Mouse (Mus musculus) limb, embryonic 11.5 days (tissue): Measurements from ENCODE around the gene Ranbp3l. TPM values are rescaled to one million over a fixed set of nuclear protein-coding genes. Genes with fewer than 3 reads are reported as not detected.

Source experiments
- ATAC-seq: fragments of 200-750 bp; cut with Nextera tagmentation; 2 replicates; pipeline ENCODE4 v1.8.0; 2017; ENCODE audit warnings: low read depth; ENCODE audit not compliant: insufficient number of reproducible peaks, low FRiP score, low TSS enrichment
- DNase-seq: peaks from one replicate; pipeline ENCODE4 v3.0.0-alpha.2; 2015; ENCODE audit warnings: low spot score
- H3K27ac ChIP-seq: fragments of 300-500 bp; sonication (generic); replicated peaks from 2 replicates; pipeline ENCODE4 v1.5.1; 2014; ENCODE audit warnings: low read depth, mild to moderate bottlenecking, low read length
- H3K27me3 ChIP-seq: fragments of 300-500 bp; sonication (generic); 2 replicates; pipeline ENCODE4 v1.6.1; 2014; ENCODE audit warnings: mild to moderate bottlenecking, low read length, mixed read lengths; ENCODE audit not compliant: control insufficient read depth, insufficient read depth
- H3K36me3 ChIP-seq: fragments of 300-500 bp; sonication (generic); 2 replicates; pipeline ENCODE4 v1.6.1; 2014; ENCODE audit warnings: mild to moderate bottlenecking, low read length, moderate library complexity, mixed read lengths; ENCODE audit not compliant: control insufficient read depth, insufficient read depth
- H3K4me1 ChIP-seq: fragments of 300-500 bp; sonication (generic); 2 replicates; pipeline ENCODE4 v1.6.1; 2014; ENCODE audit warnings: low read length, mixed read lengths; ENCODE audit not compliant: control insufficient read depth, insufficient read depth
- H3K4me2 ChIP-seq: fragments of 300-500 bp; sonication (generic); 2 replicates; pipeline ENCODE4 v1.6.1; 2014; ENCODE audit warnings: low read depth, mild to moderate bottlenecking, moderate library complexity; ENCODE audit not compliant: severe bottlenecking
- H3K4me3 ChIP-seq: fragments of 300-500 bp; sonication (generic); 2 replicates; pipeline ENCODE4 v1.5.1; 2014; ENCODE audit warnings: low read depth, low read length
- H3K9ac ChIP-seq: fragments of 300-500 bp; sonication (generic); 2 replicates; pipeline ENCODE4 v1.6.1; 2014; ENCODE audit warnings: mild to moderate bottlenecking, low read length
- H3K9me3 ChIP-seq: fragments of 300-500 bp; sonication (generic); 2 replicates; pipeline ENCODE4 v1.6.1; 2016; ENCODE audit warnings: low read length; ENCODE audit not compliant: control insufficient read depth
- WGBS: fragments of 180-500 bp; shearing (Covaris S2); extraction: QIAGEN DNeasy Blood & Tissue Kit; methylation state at CpG from one replicate; pipeline ENCODE4 v1.1.7; 2014; 5-methylcytosine and 5-hydroxymethylcytosine counted together
- polyA plus RNA-seq: library from polyadenylated mRNA; unstranded; fragments of >200 nt; fragmentation: Nextera tagmentation; extraction: Ambion mirVana; gene quantifications from 2 replicates; pipeline ENCODE4 v1.2.1, GENCODE M21; 2014

Ranbp3l gene
- polyA plus RNA-seq = not detected in 2 replicates

- no peaks in the 10 kb centered on the region for H3K27me3 ChIP-seq
- H3K4me2 ChIP-seq = no peak within 1 kb of the TSS
- no peak for DNase-seq
- no peaks in the 10 kb centered on the region for H3K4me1 ChIP-seq
- no peaks in the 10 kb centered on the region for H3K9me3 ChIP-seq
- 67% methylated on average over 18 of the region's 18 CpGs for WGBS
- no peak within 1 kb of the TSS for H3K4me3 ChIP-seq
- no peak within 1 kb of the TSS for H3K27ac ChIP-seq
- H3K9ac ChIP-seq = no peak within 1 kb of the TSS
- no peaks in the 10 kb centered on the region for H3K36me3 ChIP-seq
- ATAC-seq = no peak
Observed at GRCm38 (mm10) chr15:8967573-8968228, at the start of gene Ranbp3l. Gene Ranbp3l (plus strand): TSS chr15:8967949.

GRCm38 (mm10) chr15:8930061-8930460, 37.7 kb upstream of the Ranbp3l start:
- H3K36me3 ChIP-seq = no peaks in the 10 kb centered on the region
- H3K9ac ChIP-seq = no peak overlapping the region
- ATAC-seq (no peak), DNase-seq (no peak)
- no peak overlapping the region for H3K27ac ChIP-seq
- no peaks in the 10 kb centered on the region for H3K9me3 ChIP-seq
- H3K4me1 ChIP-seq = no peaks in the 10 kb centered on the region
- H3K4me3 ChIP-seq = no peak overlapping the region
- no peak overlapping the region for H3K4me2 ChIP-seq
- 82% methylated on average over 1 of the region's 1 CpGs for WGBS
- no peaks in the 10 kb centered on the region for H3K27me3 ChIP-seq

- no peaks in the 10 kb centered on the region for H3K4me1 ChIP-seq
- no peaks in the 10 kb centered on the region for H3K36me3 ChIP-seq
- H3K4me3 ChIP-seq = no peak overlapping the region
- ATAC-seq = no peak
- H3K27ac ChIP-seq = no peak overlapping the region
- H3K9ac ChIP-seq = no peak overlapping the region
- H3K9me3 ChIP-seq = no peaks in the 10 kb centered on the region
- DNase-seq = no peak
- no peaks in the 10 kb centered on the region for H3K27me3 ChIP-seq
- H3K4me2 ChIP-seq = no peak overlapping the region
- 87% methylated on average over 3 of the region's 3 CpGs for WGBS
Observed at GRCm38 (mm10) chr15:8936911-8937310, 30.8 kb upstream of the Ranbp3l start.

- WGBS = 86% methylated on average over 5 of the region's 5 CpGs
- no peak for DNase-seq
- H3K9me3 ChIP-seq = no peaks in the 10 kb centered on the region
- no peaks in the 10 kb centered on the region for H3K27me3 ChIP-seq
- H3K4me2 ChIP-seq = no peak overlapping the region
- no peak overlapping the region for H3K9ac ChIP-seq
- H3K27ac ChIP-seq = no peak overlapping the region
- no peak for ATAC-seq
- H3K4me1 ChIP-seq = no peaks in the 10 kb centered on the region
- H3K36me3 ChIP-seq = no peaks in the 10 kb centered on the region
- no peak overlapping the region for H3K4me3 ChIP-seq
Observed at GRCm38 (mm10) chr15:8940861-8941260, 26.9 kb upstream of the Ranbp3l start.

- Histone ChIP-seq H3K36me3 (no peaks in the 10 kb centered on the region), H3K9me3 (no peaks in the 10 kb centered on the region), H3K4me1 (no peaks in the 10 kb centered on the region), H3K4me3 (no peak overlapping the region), H3K4me2 (no peak overlapping the region), H3K27me3 (no peaks in the 10 kb centered on the region), H3K9ac (no peak overlapping the region), H3K27ac (no peak overlapping the region)
- 79% methylated on average over 4 of the region's 4 CpGs for WGBS
- ATAC-seq = no peak
- DNase-seq = no peak
Observed at GRCm38 (mm10) chr15:8950856-8951255, 16.9 kb upstream of the Ranbp3l start.

GRCm38 (mm10) chr15:8963323-8963722, 4.4 kb upstream of the Ranbp3l start:
- no peaks in the 10 kb centered on the region for H3K4me1 ChIP-seq
- H3K36me3 ChIP-seq = no peaks in the 10 kb centered on the region
- no peak overlapping the region for H3K4me2 ChIP-seq
- no peak overlapping the region for H3K4me3 ChIP-seq
- H3K9me3 ChIP-seq = no peaks in the 10 kb centered on the region
- ATAC-seq = no peak
- no peaks in the 10 kb centered on the region for H3K27me3 ChIP-seq
- no peak overlapping the region for H3K9ac ChIP-seq
- 60% methylated on average over 2 of the region's 2 CpGs for WGBS
- DNase-seq = no peak
- no peak overlapping the region for H3K27ac ChIP-seq

GRCm38 (mm10) chr15:8968229-8968595, 463 bp downstream of the Ranbp3l start:
- H3K9me3 ChIP-seq = no peaks in the 10 kb centered on the region
- 87% methylated on average over 14 of the region's 14 CpGs for WGBS
- no peak overlapping the region for H3K4me3 ChIP-seq
- no peaks in the 10 kb centered on the region for H3K36me3 ChIP-seq
- DNase-seq (no peak), ATAC-seq (no peak)
- no peak overlapping the region for H3K4me2 ChIP-seq
- H3K27me3 ChIP-seq = no peaks in the 10 kb centered on the region
- H3K27ac ChIP-seq = no peak overlapping the region
- no peaks in the 10 kb centered on the region for H3K4me1 ChIP-seq
- no peak overlapping the region for H3K9ac ChIP-seq

GRCm38 (mm10) chr15:8969061-8969635, 1.4 kb downstream of the Ranbp3l start:
- 86% methylated on average over 10 of the region's 10 CpGs for WGBS
- DNase-seq (no peak), ATAC-seq (no peak)
- no peaks in the 10 kb centered on the region for H3K36me3 ChIP-seq
- H3K4me1 ChIP-seq = no peaks in the 10 kb centered on the region
- H3K4me3 ChIP-seq = no peak overlapping the region
- no peak overlapping the region for H3K27ac ChIP-seq
- H3K9me3 ChIP-seq = no peaks in the 10 kb centered on the region
- H3K27me3 ChIP-seq = no peaks in the 10 kb centered on the region
- H3K9ac ChIP-seq = no peak overlapping the region
- H3K4me2 ChIP-seq = no peak overlapping the region

GRCm38 (mm10) chr15:8991211-8991610, 23.5 kb downstream of the Ranbp3l start:
- no peak for DNase-seq
- 90% methylated on average over 6 of the region's 6 CpGs for WGBS
- H3K27ac ChIP-seq = no peak overlapping the region

More at GRCm38 (mm10) chr15:8991211-8991610, 23.5 kb downstream of the Ranbp3l start:
- Histone ChIP-seq H3K27me3 (no peaks in the 10 kb centered on the region), H3K4me2 (no peak overlapping the region), H3K4me3 (no peak overlapping the region), H3K9ac (no peak overlapping the region), H3K36me3 (no peaks in the 10 kb centered on the region), H3K4me1 (no peaks in the 10 kb centered on the region), H3K9me3 (no peaks in the 10 kb centered on the region)
- ATAC-seq = no peak
